ENCODE assay signal across 22 mouse cellular contexts in the genomic region with DNA sequence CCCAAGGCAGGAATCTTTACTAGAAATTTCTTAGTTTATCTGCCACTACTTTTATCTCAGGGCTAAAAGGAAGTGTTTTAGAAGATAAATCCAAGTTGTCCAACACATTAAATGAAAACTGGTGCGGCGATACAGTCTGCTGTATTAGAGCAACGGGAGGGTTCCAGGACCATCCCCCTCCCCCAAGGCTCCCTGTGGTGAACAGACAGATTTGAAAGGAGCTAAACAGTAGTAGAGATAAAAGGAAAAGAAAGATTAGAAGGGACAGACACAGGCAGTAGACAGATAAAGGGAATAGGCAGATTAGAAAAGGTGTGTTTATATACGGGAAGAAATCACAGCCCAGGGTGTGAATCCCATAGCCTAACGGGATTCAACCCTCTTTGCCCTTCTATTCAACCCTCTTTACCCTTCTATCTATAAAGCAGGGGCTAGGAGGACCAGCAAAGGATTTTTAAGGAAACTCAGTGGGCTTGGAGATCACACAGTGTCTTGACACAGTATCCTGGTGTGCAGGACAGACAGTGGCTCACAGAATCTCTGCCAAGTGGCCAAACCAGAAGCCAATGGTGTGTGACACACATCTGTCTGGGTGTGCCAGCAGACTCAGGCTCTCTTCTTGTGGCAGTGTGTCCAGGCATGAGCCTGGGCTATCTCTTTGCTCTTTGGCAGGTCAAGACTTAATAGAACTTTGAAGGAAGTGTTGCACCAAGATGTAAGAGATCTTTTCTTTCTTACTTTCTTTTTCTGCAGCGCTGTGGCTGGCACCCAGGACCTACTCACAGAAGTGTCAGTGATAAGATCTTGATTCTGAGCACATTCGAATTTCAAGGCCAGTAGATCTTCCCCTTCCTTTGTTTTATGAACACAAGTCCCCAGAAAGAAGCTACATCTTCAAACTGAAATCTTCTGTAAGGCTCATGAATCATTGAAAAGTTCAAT. TPM values are rescaled to one million over a fixed set of nuclear protein-coding genes. Genes with fewer than 3 reads are reported as not detected.
A peak's percentile ranks its signal among the peaks of the same experiment; 100 is the strongest.
DNase-seq lines count a peak whose midpoint lies in the region; ATAC-seq lines count a peak whose summit lies in the region.
"Had no signal": no experiment of that assay in that cellular context is flagged by ENCODE, and none has a peak within 500 bp of the region (broad histone marks: within the 10 kb centered on the region; RNA-seq: fewer than 3 reads in every experiment).

No protein-coding gene starts in this region.

- 25% methylated on average over 7 of the region's 7 CpGs for WGBS in heart, embryonic 16.5 days
- 44% methylated on average over 7 of the region's 7 CpGs for WGBS in intestine, embryonic 16.5 days

- no peak overlapping the region; the same call in 1 of the 2 replicates for H3K4me2 ChIP-seq in heart, embryonic 16.5 days (ENCODE audit: low read depth, low read length)
- no peak overlapping the region for H3K4me2 ChIP-seq in intestine, embryonic 16.5 days (ENCODE audit: low read depth, low read length)
- H3K4me2 ChIP-seq: heart, embryonic 11.5 days; hindbrain, embryonic 14.5 days; liver, embryonic 13.5 days; lung, embryonic 15.5 days; neural tube, embryonic 15.5 days had no signal

- no peaks in the 10 kb centered on the region for H3K27me3 ChIP-seq in heart, embryonic 16.5 days (ENCODE audit: control insufficient read depth, insufficient read depth, low read length)
- no peaks in the 10 kb centered on the region for H3K27me3 ChIP-seq in intestine, embryonic 16.5 days (replicated peaks; ENCODE audit: control insufficient read depth, insufficient read depth, low read length)
- H3K27me3 ChIP-seq: CH12.LX; lung, embryonic 15.5 days; neural tube, embryonic 15.5 days had no signal

- peak overlapping the region; percentile 41; the same call in 1 of the 2 replicates for H3K27ac ChIP-seq in heart, embryonic 16.5 days (ENCODE audit: low read length)
- no peak overlapping the region for H3K27ac ChIP-seq in intestine, embryonic 16.5 days (ENCODE audit: low read length)
- H3K27ac ChIP-seq: hindbrain, embryonic 14.5 days; liver, embryonic 13.5 days; lung, embryonic 15.5 days; macrophage; neural tube, embryonic 15.5 days had no signal

- peaks cover 17% of the 10 kb centered on the region for H3K4me1 ChIP-seq in heart, embryonic 16.5 days (ENCODE audit: control insufficient read depth, insufficient read depth, low read length)
- no peaks in the 10 kb centered on the region for H3K4me1 ChIP-seq in intestine, embryonic 16.5 days (ENCODE audit: control insufficient read depth, insufficient read depth, low read length)
- H3K4me1 ChIP-seq: lung, embryonic 15.5 days; neural tube, embryonic 15.5 days had no signal

- no peak overlapping the region for H3K9ac ChIP-seq in heart, embryonic 16.5 days (ENCODE audit: low read length)
- no peak overlapping the region for H3K9ac ChIP-seq in intestine, embryonic 16.5 days (ENCODE audit: low read depth, low read length)
- H3K9ac ChIP-seq: hindbrain, embryonic 14.5 days; liver, embryonic 13.5 days; lung, embryonic 15.5 days; neural tube, embryonic 15.5 days had no signal

- 0 out of 2 replicates have a peak, but pooled peaks have one; percentile 18 for ATAC-seq in heart, embryonic 16.5 days (replicated peaks; ENCODE audit: extremely low read depth, insufficient read depth, low FRiP score)
- ATAC-seq in megakaryocyte-erythroid progenitor cell, adult 5-6 weeks (replicated peaks; ENCODE audit: low FRiP score, low TSS enrichment, poor library complexity, severe bottlenecking) = peak; percentile 23; the same call in 1 of the 2 replicates
- ATAC-seq in intestine, embryonic 16.5 days = no peak

- H3K9me3 ChIP-seq in heart, embryonic 16.5 days (replicated peaks; ENCODE audit: control insufficient read depth, low read length) = 0 out of 2 replicates have a peak, but pooled peaks cover 3% of the 10 kb centered on the region
- no peaks in the 10 kb centered on the region for H3K9me3 ChIP-seq in intestine, embryonic 16.5 days (ENCODE audit: control insufficient read depth, low read length)
- H3K9me3 ChIP-seq: lung, embryonic 15.5 days; neural tube, embryonic 15.5 days had no signal

- DNase-seq in heart, adult 9 months (ENCODE audit: low spot score in 2 of 2) = no peak
- peak; percentile 31 for DNase-seq in thymus, postnatal 0 days (ENCODE audit: low spot score)
- DNase-seq in thymus, postnatal 4 days = no peak
- peak; percentile 25 for DNase-seq in ZHBTc4 (ENCODE audit: low read depth, low spot score)
- DNase-seq in gastrocnemius, postnatal 10 days = no peak
- DNase-seq: adrenal gland, postnatal 14 days; cerebellum, adult 2 months; gastrocnemius, postnatal 14 days; kidney, adult 18-20 months; kidney, postnatal 25 days; layer of hippocampus, adult 9-11 months; liver, embryonic 13.5 days; right cerebral cortex, postnatal 4 days had no signal

- no peaks in the 10 kb centered on the region for H3K36me3 ChIP-seq in heart, embryonic 16.5 days (ENCODE audit: control insufficient read depth, insufficient read depth)
- H3K36me3 ChIP-seq in intestine, embryonic 16.5 days (ENCODE audit: control insufficient read depth, insufficient read depth, low read length) = no peaks in the 10 kb centered on the region
- H3K36me3 ChIP-seq: liver, embryonic 13.5 days; lung, embryonic 15.5 days; neural tube, embryonic 15.5 days had no signal

- H3K4me3 ChIP-seq in heart, embryonic 16.5 days (ENCODE audit: low read length) = no peak overlapping the region
- no peak overlapping the region for H3K4me3 ChIP-seq in intestine, embryonic 16.5 days (ENCODE audit: low read length)
- H3K4me3 ChIP-seq: liver, embryonic 13.5 days; lung, embryonic 15.5 days; neural tube, embryonic 15.5 days had no signal

RNA-seq across cellular contexts. Expression of gene Nup210, which starts 7.9 kb away (rescaled TPM):
- polyA plus RNA-seq in heart, embryonic 16.5 days (2015; fragmentation: Nextera tagmentation; extraction: Ambion mirVana) = 10.9 and 11.2 TPM in 2 replicates
- polyA plus RNA-seq in thymus, postnatal 0 days (2015; fragmentation: Nextera tagmentation; extraction: Ambion mirVana) = 36.0 and 37.9 TPM in 2 replicates
- 135 and 191 TPM in 2 replicates for total RNA-seq in megakaryocyte-erythroid progenitor cell, adult 5-6 weeks (2014; fragmentation: Nextera tagmentation)
- total RNA-seq in megakaryocyte-erythroid progenitor cell, adult 5-6 weeks (2017) = 76.4 and 185 TPM in 2 replicates
- 10 to 100 TPM; 20.6 to 27.9 TPM for total RNA-seq in gastrocnemius, postnatal 10 days (2021)
- polyA plus RNA-seq in intestine, embryonic 16.5 days (2015; fragmentation: Nextera tagmentation; extraction: Ambion mirVana) = 13.7 TPM in 2 replicates

RNA-seq across cellular contexts. Expression of gene Hdac11, which starts 31.9 kb away (rescaled TPM):
- 10.8 and 12.4 TPM in 2 replicates for polyA plus RNA-seq in heart, embryonic 16.5 days (2015; fragmentation: Nextera tagmentation; extraction: Ambion mirVana)
- 6.2 and 7.0 TPM in 2 replicates for polyA plus RNA-seq in thymus, postnatal 0 days (2015; fragmentation: Nextera tagmentation; extraction: Ambion mirVana)
- 2.1 and 8.1 TPM in 2 replicates for total RNA-seq in megakaryocyte-erythroid progenitor cell, adult 5-6 weeks (2014; fragmentation: Nextera tagmentation)
- 0.99 and 1.0 TPM in 2 replicates for total RNA-seq in megakaryocyte-erythroid progenitor cell, adult 5-6 weeks (2017)
- total RNA-seq in gastrocnemius, postnatal 10 days (2021) = 10 to 100 TPM; 14.1 to 17.2 TPM
- 7.7 and 9.0 TPM in 2 replicates for polyA plus RNA-seq in intestine, embryonic 16.5 days (2015; fragmentation: Nextera tagmentation; extraction: Ambion mirVana)

Comparison
In these comparisons a context has a peak if more than half of its experiments do, and no peak if none do; other contexts are left out.
1. DNase-seq: peak in thymus, postnatal 0 days (single experiment) and ZHBTc4 (single experiment); none in heart, adult 9 months (0 of 2), thymus, postnatal 4 days (single experiment) and gastrocnemius, postnatal 10 days (single experiment).